Mouse (Mus musculus) heart, postnatal 0 days (tissue): ENCODE measurements at regions not wholly inside any gene's neighbourhood (a gene's known extent, or its start where the extent isn't known, plus 50 kb on each side); places are given as distances from the start of the nearest gene placed in this dataset.

Experiments
- CTCF ChIP-seq: IDR thresholded peaks from 2 replicates; pipeline ENCODE4 v1.5.1; 2016; ENCODE audit warnings: antibody characterized with exemption, control low read depth, low read depth
- EP300 ChIP-seq: IDR thresholded peaks from 2 replicates; pipeline ENCODE4 v1.6.1; 2016; ENCODE audit warnings: antibody characterized with exemption, low read depth

DNA sequence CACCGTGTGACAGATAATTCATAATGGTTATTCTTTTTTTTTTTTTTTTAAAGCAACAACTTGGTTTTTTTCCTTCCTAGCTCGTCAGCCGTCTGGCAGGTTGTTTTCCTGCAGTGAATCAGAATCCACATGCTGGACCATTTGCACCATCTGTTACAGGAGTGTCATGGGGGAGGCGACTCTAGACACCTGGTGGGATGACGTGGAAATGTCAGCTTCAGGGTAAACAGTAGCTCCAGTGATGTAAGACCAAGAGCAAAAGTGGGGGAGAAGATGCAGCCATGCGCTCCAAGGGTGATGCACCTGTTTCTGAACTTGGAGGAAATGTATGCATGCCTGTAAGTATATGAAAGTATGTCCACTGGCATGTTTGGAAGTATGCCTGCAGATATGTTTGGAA lies 278.5 kb upstream of the Prickle1 start:
- TF ChIP-seq CTCF (no peak), EP300 (no peak)
